ENCODE assay signal across 9 mouse cellular contexts in the genomic region with DNA sequence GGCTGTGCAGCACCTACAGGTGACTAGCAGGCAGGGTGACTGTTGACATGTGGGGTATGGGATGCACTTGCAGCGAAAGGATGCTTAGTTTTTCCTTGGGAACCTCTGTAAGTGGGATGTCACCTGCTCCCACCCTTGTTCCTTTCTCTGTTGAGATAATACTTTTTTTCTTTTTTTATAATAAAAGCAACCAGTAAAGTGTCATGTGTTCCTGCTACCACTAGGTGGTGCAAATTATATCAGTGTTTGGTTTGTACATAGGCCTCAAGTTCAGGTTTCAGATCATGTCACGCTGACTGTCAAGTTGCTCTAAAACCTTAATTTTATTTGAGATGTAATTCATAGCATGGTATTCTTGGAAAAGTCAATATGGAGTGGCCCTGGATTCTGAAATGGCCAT. TPM values are rescaled to one million over a fixed set of nuclear protein-coding genes. Genes with fewer than 3 reads are reported as not detected.
A peak's percentile ranks its signal among the peaks of the same experiment; 100 is the strongest.
DNase-seq lines count a peak whose midpoint lies in the region; ATAC-seq and TF ChIP-seq lines count a peak whose summit lies in the region.
"Had no signal": no experiment of that assay in that cellular context is flagged by ENCODE, and none has a peak within 500 bp of the region (broad histone marks: within the 10 kb centered on the region; RNA-seq: fewer than 3 reads in every experiment).

No protein-coding gene starts in this region.

- H3K27ac ChIP-seq in layer of hippocampus, adult 2 months, result no peak overlapping the region
- no peak overlapping the region for H3K27ac ChIP-seq in liver, embryonic 14.5 days
- H3K27ac ChIP-seq in hindbrain, embryonic 10.5 days, result no peak overlapping the region
- H3K27ac ChIP-seq: embryonic facial prominence, embryonic 12.5 days had no signal

- peaks cover 86% of the 10 kb centered on the region for H3K36me3 ChIP-seq in E14TG2a.4 (ENCODE audit: insufficient read depth, low read length)
- H3K36me3 ChIP-seq in liver, embryonic 14.5 days (replicated peaks; ENCODE audit: control insufficient read depth, insufficient read depth, low read depth), result peaks cover 25% of the 10 kb centered on the region
- H3K36me3 ChIP-seq in hindbrain, embryonic 10.5 days, result peaks cover 87% of the 10 kb centered on the region

- no peak overlapping the region for H3K9ac ChIP-seq in liver, embryonic 14.5 days (replicated peaks)
- H3K9ac ChIP-seq: embryonic facial prominence, embryonic 12.5 days had no signal

- no peaks in the 10 kb centered on the region for H3K27me3 ChIP-seq in E14TG2a.4 (ENCODE audit: insufficient read depth, low read length)
- no peaks in the 10 kb centered on the region for H3K27me3 ChIP-seq in liver, embryonic 14.5 days (ENCODE audit: control insufficient read depth, insufficient read depth, low read length)
- H3K27me3 ChIP-seq in hindbrain, embryonic 10.5 days (ENCODE audit: insufficient read depth, poor library complexity, severe bottlenecking), result no peaks in the 10 kb centered on the region
- H3K27me3 ChIP-seq: embryonic facial prominence, embryonic 12.5 days had no signal

- TF ChIP-seq CTCF in layer of hippocampus, adult 2 months (conservative IDR thresholded peaks at IDR 0.05), result peak; percentile 91
- TF ChIP-seq CTCF in E14TG2a.4 (conservative IDR thresholded peaks at IDR 0.05; ENCODE audit: low read length), result peak; percentile 74
- TF ChIP-seq CTCF in brain, embryonic 14.5 days (IDR thresholded peaks at IDR 0.05; ENCODE audit: borderline replicate concordance, extremely low read depth, insufficient read depth, insufficient read length), result peak; percentile 49; the same call in 1 of the 2 replicates
- TF ChIP-seq CTCF in liver, embryonic 14.5 days (IDR thresholded peaks at IDR 0.05; ENCODE audit: low read depth), result peak; percentile 69

- TF ChIP-seq EP300 in liver, embryonic 14.5 days (IDR thresholded peaks at IDR 0.05; ENCODE audit: low read depth), result no peak

- H3K4me1 ChIP-seq in E14TG2a.4 (replicated peaks; ENCODE audit: low read depth, low read length), result peaks cover 11% of the 10 kb centered on the region; the same call in 1 of the 2 replicates
- peaks cover 0 to 2% of the 10 kb centered on the region in 2 experiments; a peak in 1 of 4 replicates for H3K4me1 ChIP-seq in liver, embryonic 14.5 days (replicated peaks; ENCODE audit: control insufficient read depth in 2 of 2, insufficient read depth in 2 of 2, low read length in 1 of 2)
- H3K4me1 ChIP-seq in hindbrain, embryonic 10.5 days (replicated peaks), result no peaks in the 10 kb centered on the region
- H3K4me1 ChIP-seq: embryonic facial prominence, embryonic 12.5 days had no signal

- TF ChIP-seq POLR2A in brain, embryonic 14.5 days (IDR thresholded peaks at IDR 0.05; ENCODE audit: borderline replicate concordance, extremely low read depth, insufficient read depth, insufficient read length, poor library complexity, severe bottlenecking), result no peak

- ATAC-seq in liver, embryonic 14.5 days (ENCODE audit: insufficient read depth), result no peak

- no peak for DNase-seq in layer of hippocampus, adult 2 months (ENCODE audit: low spot score in 2 of 2)
- no peak for DNase-seq in layer of hippocampus, adult 9-11 months
- DNase-seq in brain, embryonic 14.5 days (ENCODE audit: low read depth), result peak; percentile 59
- DNase-seq in liver, embryonic 14.5 days (ENCODE audit: low read depth in 3 of 3, low spot score in 3 of 3), result no peak
- DNase-seq in urinary bladder, postnatal 10 days (ENCODE audit: low spot score), result no peak
- DNase-seq in right cerebral cortex, postnatal 10 days (ENCODE audit: low spot score in 2 of 2), result no peak
- DNase-seq in hindbrain, embryonic 10.5 days (ENCODE audit: low spot score), result no peak

- no peak overlapping the region for H3K4me2 ChIP-seq in liver, embryonic 14.5 days (ENCODE audit: low read depth)
- H3K4me2 ChIP-seq: embryonic facial prominence, embryonic 12.5 days had no signal

- 50% methylated on average over 2 of the region's 2 CpGs for WGBS in liver, embryonic 14.5 days (ENCODE audit: insufficient replicate concordance)
- 61% methylated on average over 2 of the region's 2 CpGs for WGBS in hindbrain, embryonic 10.5 days

- no peak overlapping the region for H3K4me3 ChIP-seq in layer of hippocampus, adult 2 months
- H3K4me3 ChIP-seq in E14TG2a.4 (replicated peaks; ENCODE audit: low read length), result no peak overlapping the region
- H3K4me3 ChIP-seq in liver, embryonic 14.5 days (ENCODE audit: insufficient read depth in 1 of 2, low read depth in 2 of 2, low read length in 2 of 2), result no peak overlapping the region
- H3K4me3 ChIP-seq in hindbrain, embryonic 10.5 days, result no peak overlapping the region
- H3K4me3 ChIP-seq: embryonic facial prominence, embryonic 12.5 days had no signal

- no peaks in the 10 kb centered on the region for H3K9me3 ChIP-seq in E14TG2a.4 (ENCODE audit: low read length)
- no peaks in the 10 kb centered on the region for H3K9me3 ChIP-seq in liver, embryonic 14.5 days (ENCODE audit: control insufficient read depth, low read length)
- H3K9me3 ChIP-seq in hindbrain, embryonic 10.5 days, result no peaks in the 10 kb centered on the region
- H3K9me3 ChIP-seq: embryonic facial prominence, embryonic 12.5 days had no signal

RNA-seq across cellular contexts. Expression of gene Myo1a, which starts 10.3 kb away (rescaled TPM):
- 1 to 10 TPM in 1 of 2 experiments, under 1 TPM in 1; 0.59 to 1.1 TPM for total RNA-seq in layer of hippocampus, adult 2 months (2021)
- polyA plus RNA-seq in brain, embryonic 14.5 days (2012; rRNA removed), result 2.0 and 2.6 TPM in 2 replicates
- 0.25 and 0.30 TPM in 2 replicates for polyA plus RNA-seq in liver, embryonic 14.5 days (2012; rRNA removed)
- 0.06 and 0.19 TPM in 2 replicates for polyA plus RNA-seq in liver, embryonic 14.5 days (2014; fragmentation: Nextera tagmentation; extraction: Ambion mirVana)
- polyA plus RNA-seq in hindbrain, embryonic 10.5 days (2016; fragmentation: Nextera tagmentation; extraction: Ambion mirVana), result 0.37 and 0.51 TPM in 2 replicates

RNA-seq across cellular contexts. Expression of gene Nab2, which starts 26.3 kb away (rescaled TPM):
- total RNA-seq in layer of hippocampus, adult 2 months (2021), result 10 to 100 TPM; 44.0 to 44.4 TPM
- 7.4 and 8.0 TPM in 2 replicates for polyA plus RNA-seq in brain, embryonic 14.5 days (2012; rRNA removed)
- 4.0 and 4.1 TPM in 2 replicates for polyA plus RNA-seq in liver, embryonic 14.5 days (2012; rRNA removed)
- 0.88 and 1.1 TPM in 2 replicates for polyA plus RNA-seq in liver, embryonic 14.5 days (2014; fragmentation: Nextera tagmentation; extraction: Ambion mirVana)
- 6.6 and 6.8 TPM in 2 replicates for polyA plus RNA-seq in hindbrain, embryonic 10.5 days (2016; fragmentation: Nextera tagmentation; extraction: Ambion mirVana)

RNA-seq across cellular contexts. Expression of gene Nemp1, which starts 27.9 kb away (rescaled TPM):
- total RNA-seq in layer of hippocampus, adult 2 months (2021), result 1 to 10 TPM; 5.8 to 6.8 TPM
- 6.4 and 10.7 TPM in 2 replicates for polyA plus RNA-seq in brain, embryonic 14.5 days (2012; rRNA removed)
- 5.0 and 5.5 TPM in 2 replicates for polyA plus RNA-seq in liver, embryonic 14.5 days (2012; rRNA removed)
- 5.6 and 5.7 TPM in 2 replicates for polyA plus RNA-seq in liver, embryonic 14.5 days (2014; fragmentation: Nextera tagmentation; extraction: Ambion mirVana)
- polyA plus RNA-seq in hindbrain, embryonic 10.5 days (2016; fragmentation: Nextera tagmentation; extraction: Ambion mirVana), result 7.7 and 10.2 TPM in 2 replicates

RNA-seq across cellular contexts. Expression of gene Tac2, which starts 29.6 kb away (rescaled TPM):
- total RNA-seq in layer of hippocampus, adult 2 months (2021), result 1 to 10 TPM; 2.2 to 3.6 TPM
- polyA plus RNA-seq in brain, embryonic 14.5 days (2012; rRNA removed), result 0.74 and 2.1 TPM in 2 replicates
- 20.7 and 27.9 TPM in 2 replicates for polyA plus RNA-seq in liver, embryonic 14.5 days (2012; rRNA removed)
- polyA plus RNA-seq in liver, embryonic 14.5 days (2014; fragmentation: Nextera tagmentation; extraction: Ambion mirVana), result 26.8 and 31.3 TPM in 2 replicates
- polyA plus RNA-seq in hindbrain, embryonic 10.5 days (2016; fragmentation: Nextera tagmentation; extraction: Ambion mirVana), result not detected in 2 replicates

RNA-seq across cellular contexts. Expression of gene Zbtb39, which starts 44.7 kb away (rescaled TPM):
- 10 to 100 TPM; 10.5 to 11.5 TPM for total RNA-seq in layer of hippocampus, adult 2 months (2021)
- 14.9 and 18.7 TPM in 2 replicates for polyA plus RNA-seq in brain, embryonic 14.5 days (2012; rRNA removed)
- 1.9 and 2.1 TPM in 2 replicates for polyA plus RNA-seq in liver, embryonic 14.5 days (2012; rRNA removed)
- polyA plus RNA-seq in liver, embryonic 14.5 days (2014; fragmentation: Nextera tagmentation; extraction: Ambion mirVana), result 0.72 and 0.83 TPM in 2 replicates
- polyA plus RNA-seq in hindbrain, embryonic 10.5 days (2016; fragmentation: Nextera tagmentation; extraction: Ambion mirVana), result 4.4 and 4.7 TPM in 2 replicates
